Mouse (Mus musculus): Measurements from ENCODE around the gene Osbpl6. TPM values are rescaled to one million over a fixed set of nuclear protein-coding genes. Genes with fewer than 3 reads are reported as not detected.

The Osbpl6 gene
- total and polyA plus RNA-seq, 3 experiments, result 0.04 TPM; not detected in 2

- Histone ChIP-seq H3K79me2 (ENCODE audit: control insufficient read depth, insufficient read depth, low read length, poor library complexity) (no peaks in the 10 kb centered on the region), H3K4me1 (ENCODE audit: control insufficient read depth in 1 of 2, insufficient read depth in 2 of 2, low read length in 2 of 2) (peaks cover 0 to 3% of the 10 kb centered on the region in 2 experiments; a peak in 1 of 4 replicates), H3K9me3 (replicated peaks; ENCODE audit: insufficient read depth, low read length) (no peaks in the 10 kb centered on the region), H3K4me3 (ENCODE audit: control insufficient read depth in 1 of 2, insufficient read depth in 1 of 2, low read depth in 2 of 2, low read length in 2 of 2) (no peak overlapping the region), H3K36me3 (ENCODE audit: control insufficient read depth in 1 of 2, insufficient read depth in 2 of 2, low read length in 2 of 2) (no peaks in the 10 kb centered on the region), H3K27me3 (ENCODE audit: control insufficient read depth in 1 of 2, insufficient read depth in 2 of 2, low read length in 2 of 2) (no peaks in the 10 kb centered on the region), H3K27ac (ENCODE audit: control insufficient read depth, low read depth, low read length) (no peak overlapping the region), H3K9ac (ENCODE audit: control insufficient read depth, low read depth, low read length, poor library complexity, severe bottlenecking) (no peak overlapping the region)
- TF ChIP-seq ZMIZ1 (IDR thresholded peaks at IDR 0.05; ENCODE audit: low read depth, low read length) (no peak), GATA1 (IDR thresholded peaks at IDR 0.05; ENCODE audit: low read depth, low read length) (0 out of 2 replicates have a peak, but pooled peaks have one; percentile 38), MYC (IDR thresholded peaks at IDR 0.05; ENCODE audit: low read depth, low read length) (no peak)
- DNase-seq (ENCODE audit: low read depth, low spot score), result peak; percentile 22
Observed at GRCm38 (mm10) chr2:76475788-76476187, 69.5 kb downstream of the Osbpl6 start.

GRCm38 (mm10) chr2:76488764-76489163 is 82.5 kb downstream of the Osbpl6 start:
- Histone ChIP-seq H3K4me3 (ENCODE audit: control insufficient read depth in 1 of 2, insufficient read depth in 1 of 2, low read depth in 2 of 2, low read length in 2 of 2) (no peak overlapping the region), H3K9me3 (replicated peaks; ENCODE audit: insufficient read depth, low read length) (no peaks in the 10 kb centered on the region), H3K79me2 (ENCODE audit: control insufficient read depth, insufficient read depth, low read length, poor library complexity) (no peaks in the 10 kb centered on the region), H3K4me1 (ENCODE audit: control insufficient read depth in 1 of 2, insufficient read depth in 2 of 2, low read length in 2 of 2) (no peaks in the 10 kb centered on the region), H3K9ac (ENCODE audit: control insufficient read depth, low read depth, low read length, poor library complexity, severe bottlenecking) (no peak overlapping the region), H3K27ac (ENCODE audit: control insufficient read depth, low read depth, low read length) (no peak overlapping the region), H3K36me3 (ENCODE audit: control insufficient read depth in 1 of 2, insufficient read depth in 2 of 2, low read length in 2 of 2) (no peaks in the 10 kb centered on the region), H3K27me3 (ENCODE audit: control insufficient read depth in 1 of 2, insufficient read depth in 2 of 2, low read length in 2 of 2) (no peaks in the 10 kb centered on the region)
- DNase-seq (ENCODE audit: low read depth, low spot score), result no peak
- TF ChIP-seq TCF12 (IDR thresholded peaks at IDR 0.05; ENCODE audit: low read depth, low read length) (no peak), GABPA (IDR thresholded peaks at IDR 0.05; ENCODE audit: low read depth, low read length) (no peak), RAD21 (IDR thresholded peaks at IDR 0.05; ENCODE audit: low read depth, low read length) (no peak), E2F4 (IDR thresholded peaks at IDR 0.05; ENCODE audit: borderline replicate concordance, low read depth, low read length) (no peak), MXI1 (IDR thresholded peaks at IDR 0.05; ENCODE audit: low read depth, low read length) (no peak), GATA1 (IDR thresholded peaks at IDR 0.05; ENCODE audit: low read depth, low read length) (no peak), CHD2 (IDR thresholded peaks at IDR 0.05; ENCODE audit: low read length) (no peak), ZKSCAN1 (IDR thresholded peaks at IDR 0.05; ENCODE audit: low read depth, low read length) (no peak), KAT2A (conservative IDR thresholded peaks at IDR 0.05; ENCODE audit: low read depth, low read length) (no peak)

GRCm38 (mm10) chr2:76490198-76490597 is 83.9 kb downstream of the Osbpl6 start:
- no peak for DNase-seq (ENCODE audit: low read depth, low spot score)
- no peaks in the 10 kb centered on the region for H3K36me3 ChIP-seq (ENCODE audit: control insufficient read depth in 1 of 2, insufficient read depth in 2 of 2, low read length in 2 of 2)
- no peaks in the 10 kb centered on the region; a peak in 1 of 4 replicates for H3K27me3 ChIP-seq (ENCODE audit: control insufficient read depth in 1 of 2, insufficient read depth in 2 of 2, low read length in 2 of 2)
- H3K9me3 ChIP-seq (replicated peaks; ENCODE audit: insufficient read depth, low read length), result no peaks in the 10 kb centered on the region
- no peak overlapping the region for H3K27ac ChIP-seq (ENCODE audit: control insufficient read depth, low read depth, low read length)
- H3K79me2 ChIP-seq (ENCODE audit: control insufficient read depth, insufficient read depth, low read length, poor library complexity), result no peaks in the 10 kb centered on the region
- no peaks in the 10 kb centered on the region for H3K4me1 ChIP-seq (ENCODE audit: control insufficient read depth in 1 of 2, insufficient read depth in 2 of 2, low read length in 2 of 2)
- no peak overlapping the region for H3K4me3 ChIP-seq (ENCODE audit: control insufficient read depth in 1 of 2, insufficient read depth in 1 of 2, low read depth in 2 of 2, low read length in 2 of 2)
- H3K9ac ChIP-seq (ENCODE audit: control insufficient read depth, low read depth, low read length, poor library complexity, severe bottlenecking), result no peak overlapping the region
- TF ChIP-seq SIN3A (IDR thresholded peaks at IDR 0.05; ENCODE audit: low read length) (no peak), ZC3H11A (IDR thresholded peaks at IDR 0.05; ENCODE audit: low read depth, low read length) (no peak), SMC3 (IDR thresholded peaks at IDR 0.05; ENCODE audit: low read depth, low read length) (no peak), POLR2AphosphoS2 (IDR thresholded peaks at IDR 0.05; ENCODE audit: low read length) (no peak), GATA1 (IDR thresholded peaks at IDR 0.05; ENCODE audit: low read depth, low read length) (no peak), ZMIZ1 (IDR thresholded peaks at IDR 0.05; ENCODE audit: low read depth, low read length) (no peak), NELFE (IDR thresholded peaks at IDR 0.05; ENCODE audit: low read depth, low read length) (no peak), KAT2A (conservative IDR thresholded peaks at IDR 0.05; ENCODE audit: low read depth, low read length) (no peak), CHD1 (IDR thresholded peaks at IDR 0.05; ENCODE audit: low read depth, low read length) (no peak), E2F4 (IDR thresholded peaks at IDR 0.05; ENCODE audit: borderline replicate concordance, low read depth, low read length) (no peak), POLR2AphosphoS5 (IDR thresholded peaks at IDR 0.05; ENCODE audit: borderline replicate concordance, low read depth, low read length) (no peak), ETS1 (IDR thresholded peaks at IDR 0.05; ENCODE audit: low read depth, low read length) (no peak), ZKSCAN1 (IDR thresholded peaks at IDR 0.05; ENCODE audit: low read depth, low read length) (no peak), MAZ (IDR thresholded peaks at IDR 0.05; ENCODE audit: low read depth, low read length) (no peak), MYC (IDR thresholded peaks at IDR 0.05; ENCODE audit: low read depth, low read length) (no peak), NRF1 (IDR thresholded peaks at IDR 0.05; ENCODE audit: insufficient read depth, low read depth, low read length, poor library complexity, severe bottlenecking) (no peak), EP300 (IDR thresholded peaks at IDR 0.05; ENCODE audit: low read depth in 1 of 2, low read length in 2 of 2) (no peak), MAX (IDR thresholded peaks at IDR 0.05; ENCODE audit: low read length) (no peak)

Measured in MEL (cell line).